Mouse (Mus musculus) erythroblast, embryonic 14.5 days (primary cell): ENCODE measurements around the gene Mylpf.

Experiments used
- GATA1 ChIP-seq: IDR thresholded peaks from 2 replicates; pipeline ENCODE4 v1.6.1; 2012; ENCODE audit warnings: low read length, inconsistent platforms, mixed read lengths
- TAL1 ChIP-seq: IDR thresholded peaks from 3 replicates; pipeline ENCODE4 v1.6.1; 2012; ENCODE audit warnings: low read length, inconsistent platforms, mixed read lengths

DNA sequence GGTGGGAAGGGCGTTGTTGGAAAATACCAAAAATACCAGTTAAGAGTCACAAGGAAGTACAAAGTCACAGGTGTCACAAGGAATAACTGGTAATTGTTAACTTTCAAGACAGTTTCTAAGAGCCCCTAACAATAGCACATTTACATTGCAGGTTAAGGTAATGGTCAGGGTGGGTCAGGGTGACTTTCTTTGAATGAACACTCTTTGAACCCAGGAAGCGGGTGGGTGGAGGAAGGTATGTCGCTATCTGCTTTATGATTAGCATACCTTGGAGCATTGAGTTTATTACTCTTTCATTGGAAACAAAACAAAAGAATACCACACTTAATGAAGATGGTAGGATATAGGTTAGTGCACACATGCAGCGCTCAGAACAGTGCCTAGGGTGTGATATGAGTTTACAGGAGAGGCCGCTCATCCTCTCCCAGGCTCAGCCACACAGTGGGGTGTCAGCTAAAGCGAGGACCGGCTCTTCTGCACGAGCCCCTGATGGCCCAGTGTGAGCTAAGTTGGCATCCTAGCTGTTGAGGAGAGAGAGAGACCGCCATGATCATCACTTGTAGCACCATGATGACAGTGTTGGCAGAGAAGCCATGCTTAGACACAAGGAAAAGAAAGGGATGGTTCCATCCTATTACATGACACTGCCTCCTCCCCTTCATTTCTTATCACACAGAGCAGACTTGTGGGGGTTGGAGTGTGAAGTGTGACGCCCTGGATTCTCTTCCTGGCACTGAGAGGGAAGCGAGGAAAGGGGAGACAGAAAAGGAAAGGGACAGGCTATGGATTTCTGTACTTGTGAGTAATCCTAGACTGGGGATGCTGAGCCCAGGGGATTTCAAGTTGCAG, 16.7 kb downstream of the Mylpf start:
- peak; percentile 84 for TF ChIP-seq GATA1
- peak; percentile 90 for TF ChIP-seq TAL1
